Mouse (Mus musculus) liver, adult 10 weeks (tissue): ENCODE results near the gene Ccl24. TPM values are rescaled to one million over a fixed set of nuclear protein-coding genes. Genes with fewer than 3 reads are reported as not detected.

Experiments used
- polyA plus RNA-seq: library from polyadenylated mRNA; stranded (reverse); fragments of 350-450 nt; fragmentation: Illumina TruSeq; extraction: RNeasy Lipid Tissue Mini Kit (QIAGEN cat#74804); gene quantifications from one replicate; pipeline ENCODE4 v1.2.3, GENCODE M21; 2014; ENCODE audit warnings: low read depth, low replicate concordance

Ccl24 gene
- polyA plus RNA-seq: 0.90 TPM

GRCm38 (mm10) chr5:135573006-135573405 is at the start of gene Ccl24:
Gene Ccl24, minus strand, starts transcription at chr5:135573049.

GRCm38 (mm10) chr5:135563469-135563868 is 9.4 kb downstream of the Ccl24 start, which contains the start of gene Ccl26:
Gene Ccl26, minus strand, starts transcription at chr5:135563569.

GRCm38 (mm10) chr5:135544865-135545797 is 27.7 kb downstream of the Ccl24 start, which contains the start of gene Hip1:
Gene Hip1, minus strand, starts transcription at chr5:135545120.

Other genes with a start within 250 kb of the Ccl24 start
- gene Fkbp6, start 223.0 kb downstream of the Ccl24 start, polyA plus RNA-seq: not detected
- gene Trim50, start 219.8 kb downstream of the Ccl24 start, polyA plus RNA-seq: not detected
- gene Nsun5, start 203.1 kb downstream of the Ccl24 start, polyA plus RNA-seq: 2.8 TPM
- gene Pom121, start 178.5 kb downstream of the Ccl24 start, polyA plus RNA-seq: 1.3 TPM
- 2.4 TPM for gene Hip1, start 27.9 kb downstream of the Ccl24 start, polyA plus RNA-seq
- not detected for gene Ccl26, start 9.5 kb downstream of the Ccl24 start, polyA plus RNA-seq
- gene Rhbdd2, start 59.6 kb upstream of the Ccl24 start, polyA plus RNA-seq: 5.1 TPM
- 72.4 TPM for gene Por, start 97.0 kb upstream of the Ccl24 start, polyA plus RNA-seq
- 12.1 TPM for gene Tmem120a, start 171.4 kb upstream of the Ccl24 start, polyA plus RNA-seq
- gene Styxl1, start 205.3 kb upstream of the Ccl24 start, polyA plus RNA-seq: not detected
- gene Mdh2, start 205.4 kb upstream of the Ccl24 start, polyA plus RNA-seq: 39.5 TPM
- not detected for gene Srrm3, start 233.8 kb upstream of the Ccl24 start, polyA plus RNA-seq